Mouse (Mus musculus): Measurements from ENCODE around the gene Adrm1. TPM values are rescaled to one million over a fixed set of nuclear protein-coding genes. Genes with fewer than 3 reads are reported as not detected.

The Adrm1 gene
- polyA plus RNA-seq (2015; fragmentation: Nextera tagmentation; extraction: Ambion mirVana): 176 and 190 TPM in 2 replicates

DNA sequence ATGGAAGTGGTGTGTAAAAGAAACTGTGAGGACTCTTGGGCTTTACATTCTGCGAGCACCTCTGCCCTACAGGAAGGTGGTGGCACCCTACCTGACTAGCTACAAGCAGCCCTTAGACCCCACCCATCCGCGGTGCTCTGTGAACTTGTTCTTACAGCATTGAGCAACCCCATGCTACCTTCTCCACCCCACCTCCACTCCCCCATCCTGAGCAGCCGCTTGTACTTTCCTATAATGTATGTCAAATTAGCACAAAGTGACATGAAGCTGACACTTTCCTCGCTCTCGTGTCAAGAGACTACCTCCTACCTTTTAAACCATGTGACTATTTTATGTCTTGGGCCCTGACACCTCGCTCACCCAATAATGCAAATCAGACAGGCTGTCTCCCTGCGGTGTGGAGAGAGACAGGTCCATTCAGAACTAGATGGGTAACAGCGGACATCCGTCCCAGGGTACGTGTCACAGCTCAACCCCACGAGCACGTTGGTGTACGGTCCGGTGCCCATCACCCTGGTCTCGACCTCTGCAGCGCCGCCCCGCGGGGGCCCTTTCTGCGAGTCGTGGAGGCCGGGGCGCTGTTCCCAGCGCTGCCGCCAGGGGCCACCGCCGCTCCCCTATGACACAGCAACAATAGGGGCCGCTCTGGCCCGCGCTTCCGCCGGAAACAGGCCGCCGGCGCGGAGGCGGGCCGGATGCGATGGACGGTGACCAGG, at the start of gene Adrm1:
Gene Adrm1, plus strand, starts transcription at position 680 of the 716 bp plus-strand sequence.
- H3K36me3 ChIP-seq: peaks cover 26% of the 10 kb centered on the region
- no peaks in the 10 kb centered on the region for H3K27me3 ChIP-seq
- H3K9ac ChIP-seq: peak within 1 kb of the TSS; percentile 97
- peak within 1 kb of the TSS; percentile 92 for H3K27ac ChIP-seq (replicated peaks)
- peak within 1 kb of the TSS; percentile 85 for H3K4me2 ChIP-seq (replicated peaks)
- peak; percentile 99 for ATAC-seq (ENCODE audit: insufficient number of reproducible peaks, low FRiP score, low TSS enrichment, low read depth)
- peaks cover 25% of the 10 kb centered on the region for H3K4me1 ChIP-seq
- H3K4me3 ChIP-seq (replicated peaks): peak within 1 kb of the TSS; percentile 99
- WGBS: 4% methylated on average over 41 of the region's 41 CpGs
- H3K9me3 ChIP-seq (replicated peaks): no peaks in the 10 kb centered on the region

DNA sequence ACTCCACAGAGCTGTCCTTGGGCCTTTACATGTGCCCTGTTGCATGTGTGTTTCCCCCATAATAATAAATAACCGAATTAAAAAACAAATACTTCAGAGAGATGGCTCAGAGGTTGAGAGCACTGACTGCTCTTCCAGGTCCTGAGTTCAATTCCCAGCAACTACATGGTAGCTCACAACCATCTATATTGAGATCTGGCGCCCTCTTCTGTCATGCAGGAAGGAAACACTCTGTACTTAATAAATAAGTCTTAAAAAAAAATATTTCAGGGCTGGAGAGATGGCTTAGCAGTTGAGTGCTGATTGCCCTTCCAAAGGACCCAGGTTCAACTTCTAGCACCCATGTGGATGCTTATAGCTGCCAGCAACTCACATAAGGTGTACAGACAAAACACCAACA, 47.1 kb upstream of the Adrm1 start:
- Histone ChIP-seq H3K4me3 (replicated peaks) (no peak overlapping the region), H3K9me3 (replicated peaks) (no peaks in the 10 kb centered on the region), H3K27ac (replicated peaks) (no peak overlapping the region), H3K9ac (no peak overlapping the region), H3K4me1 (peaks cover 36% of the 10 kb centered on the region), H3K36me3 (0 out of 2 replicates have a peak, but pooled peaks cover 8% of the 10 kb centered on the region), H3K4me2 (replicated peaks) (no peak overlapping the region), H3K27me3 (no peaks in the 10 kb centered on the region)
- ATAC-seq (ENCODE audit: insufficient number of reproducible peaks, low FRiP score, low TSS enrichment, low read depth): no peak
- 81% methylated on average over 2 of the region's 2 CpGs for WGBS

DNA sequence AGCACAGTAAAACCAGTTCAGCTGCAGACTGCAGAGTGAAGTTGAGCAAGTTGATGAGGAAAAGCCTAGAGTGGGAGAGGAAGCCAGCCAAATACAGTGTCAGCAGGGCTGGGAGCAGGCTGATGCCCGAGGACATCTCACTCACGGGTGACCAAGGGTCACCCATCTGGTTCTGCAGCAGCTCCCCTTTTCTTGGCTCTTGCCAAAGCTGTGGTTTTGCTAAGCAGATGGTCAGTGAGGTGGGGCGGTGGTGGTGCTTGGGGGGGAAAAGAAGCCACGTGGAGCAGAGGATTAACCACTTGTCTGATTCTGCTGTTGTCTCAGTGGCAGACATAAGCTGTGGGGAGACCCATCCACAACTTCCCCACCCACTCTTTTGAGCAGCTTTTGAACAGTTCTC, 45.1 kb upstream of the Adrm1 start:
- no peak for ATAC-seq (ENCODE audit: insufficient number of reproducible peaks, low FRiP score, low TSS enrichment, low read depth)
- H3K9me3 ChIP-seq (replicated peaks): no peaks in the 10 kb centered on the region
- H3K4me1 ChIP-seq: peaks cover 24% of the 10 kb centered on the region
- peak overlapping the region; percentile 36 for H3K27ac ChIP-seq (replicated peaks)
- no peak overlapping the region for H3K4me3 ChIP-seq (replicated peaks)
- 8% methylated on average over 4 of the region's 4 CpGs for WGBS
- H3K36me3 ChIP-seq: 0 out of 2 replicates have a peak, but pooled peaks cover 5% of the 10 kb centered on the region
- no peak overlapping the region for H3K4me2 ChIP-seq (replicated peaks)
- no peak overlapping the region for H3K9ac ChIP-seq
- no peaks in the 10 kb centered on the region for H3K27me3 ChIP-seq

- no peak overlapping the region for H3K9ac ChIP-seq
- H3K4me3 ChIP-seq (replicated peaks): no peak overlapping the region
- H3K4me1 ChIP-seq: peaks cover 24% of the 10 kb centered on the region
- no peak for ATAC-seq (ENCODE audit: insufficient number of reproducible peaks, low FRiP score, low TSS enrichment, low read depth)
- H3K27ac ChIP-seq (replicated peaks): no peak overlapping the region
- WGBS: 57% methylated on average over 1 of the region's 1 CpGs
- no peaks in the 10 kb centered on the region for H3K27me3 ChIP-seq
- H3K9me3 ChIP-seq (replicated peaks): no peaks in the 10 kb centered on the region
- 0 out of 2 replicates have a peak, but pooled peaks cover 4% of the 10 kb centered on the region for H3K36me3 ChIP-seq
- no peak overlapping the region for H3K4me2 ChIP-seq (replicated peaks)
Measured at GRCm38 (mm10) chr2:180127675-180128074, 43.6 kb upstream of the Adrm1 start.

GRCm38 (mm10) chr2:180133231-180133630, 38.1 kb upstream of the Adrm1 start:
- H3K9me3 ChIP-seq (replicated peaks): no peaks in the 10 kb centered on the region
- H3K27me3 ChIP-seq: no peaks in the 10 kb centered on the region
- no peak overlapping the region for H3K9ac ChIP-seq
- WGBS: 89% methylated on average over 4 of the region's 4 CpGs
- H3K4me2 ChIP-seq (replicated peaks): no peak overlapping the region
- peaks cover 6% of the 10 kb centered on the region for H3K36me3 ChIP-seq
- ATAC-seq (ENCODE audit: insufficient number of reproducible peaks, low FRiP score, low TSS enrichment, low read depth): no peak
- H3K4me1 ChIP-seq: no peaks in the 10 kb centered on the region
- H3K4me3 ChIP-seq (replicated peaks): no peak overlapping the region
- H3K27ac ChIP-seq (replicated peaks): no peak overlapping the region

GRCm38 (mm10) chr2:180133911-180134310, 37.4 kb upstream of the Adrm1 start:
- Histone ChIP-seq H3K36me3 (peaks cover 12% of the 10 kb centered on the region), H3K27me3 (no peaks in the 10 kb centered on the region), H3K4me3 (replicated peaks) (no peak overlapping the region), H3K9me3 (replicated peaks) (no peaks in the 10 kb centered on the region), H3K9ac (no peak overlapping the region), H3K4me1 (no peaks in the 10 kb centered on the region), H3K27ac (replicated peaks) (no peak overlapping the region), H3K4me2 (replicated peaks) (no peak overlapping the region)
- 87% methylated on average over 3 of the region's 3 CpGs for WGBS
- ATAC-seq (ENCODE audit: insufficient number of reproducible peaks, low FRiP score, low TSS enrichment, low read depth): no peak

DNA sequence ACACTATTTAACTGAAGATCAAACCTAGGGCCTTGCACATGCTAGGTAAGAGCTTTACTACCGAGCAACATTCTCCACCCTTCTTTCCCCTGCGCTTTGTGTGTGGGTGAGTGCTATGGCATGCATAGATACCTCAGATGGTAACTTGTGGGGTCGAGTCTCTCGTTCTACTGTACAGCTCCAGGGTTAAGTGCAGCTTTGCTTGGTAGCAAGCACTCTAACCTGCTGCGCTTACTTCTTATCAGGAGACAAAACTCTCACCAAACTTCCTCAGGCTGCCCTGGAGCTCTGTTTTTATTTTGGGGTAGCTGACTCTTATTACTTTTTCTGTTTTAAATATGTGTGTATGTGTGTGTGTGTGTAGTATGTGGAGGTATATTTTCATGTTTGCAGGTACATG, 35.9 kb upstream of the Adrm1 start:
- WGBS: 75% methylated on average over 5 of the region's 5 CpGs
- no peak overlapping the region for H3K9ac ChIP-seq
- no peak for ATAC-seq (ENCODE audit: insufficient number of reproducible peaks, low FRiP score, low TSS enrichment, low read depth)
- H3K36me3 ChIP-seq: peaks cover 27% of the 10 kb centered on the region
- no peaks in the 10 kb centered on the region for H3K4me1 ChIP-seq
- H3K9me3 ChIP-seq (replicated peaks): no peaks in the 10 kb centered on the region
- no peak overlapping the region for H3K4me2 ChIP-seq (replicated peaks)
- no peak overlapping the region for H3K27ac ChIP-seq (replicated peaks)
- H3K4me3 ChIP-seq (replicated peaks): no peak overlapping the region
- H3K27me3 ChIP-seq: no peaks in the 10 kb centered on the region

GRCm38 (mm10) chr2:180146091-180146490, 25.2 kb upstream of the Adrm1 start:
- Histone ChIP-seq H3K9ac (no peak overlapping the region), H3K36me3 (peaks cover 80% of the 10 kb centered on the region), H3K27ac (replicated peaks) (no peak overlapping the region), H3K4me3 (replicated peaks) (no peak overlapping the region), H3K4me2 (replicated peaks) (no peak overlapping the region), H3K9me3 (replicated peaks) (no peaks in the 10 kb centered on the region), H3K4me1 (no peaks in the 10 kb centered on the region), H3K27me3 (no peaks in the 10 kb centered on the region)
- 84% methylated on average over 2 of the region's 2 CpGs for whole genome bisulfite sequencing
- ATAC-seq (ENCODE audit: insufficient number of reproducible peaks, low FRiP score, low TSS enrichment, low read depth): no peak

GRCm38 (mm10) chr2:180147379-180147778, 23.9 kb upstream of the Adrm1 start:
- H3K4me2 ChIP-seq (replicated peaks): no peak overlapping the region
- H3K9ac ChIP-seq: no peak overlapping the region
- no peak overlapping the region for H3K27ac ChIP-seq (replicated peaks)
- 74% methylated on average over 6 of the region's 6 CpGs for WGBS
- H3K4me1 ChIP-seq: no peaks in the 10 kb centered on the region
- H3K9me3 ChIP-seq (replicated peaks): no peaks in the 10 kb centered on the region
- peaks cover 85% of the 10 kb centered on the region for H3K36me3 ChIP-seq
- H3K4me3 ChIP-seq (replicated peaks): no peak overlapping the region
- H3K27me3 ChIP-seq: no peaks in the 10 kb centered on the region
- no peak for ATAC-seq (ENCODE audit: insufficient number of reproducible peaks, low FRiP score, low TSS enrichment, low read depth)

DNA sequence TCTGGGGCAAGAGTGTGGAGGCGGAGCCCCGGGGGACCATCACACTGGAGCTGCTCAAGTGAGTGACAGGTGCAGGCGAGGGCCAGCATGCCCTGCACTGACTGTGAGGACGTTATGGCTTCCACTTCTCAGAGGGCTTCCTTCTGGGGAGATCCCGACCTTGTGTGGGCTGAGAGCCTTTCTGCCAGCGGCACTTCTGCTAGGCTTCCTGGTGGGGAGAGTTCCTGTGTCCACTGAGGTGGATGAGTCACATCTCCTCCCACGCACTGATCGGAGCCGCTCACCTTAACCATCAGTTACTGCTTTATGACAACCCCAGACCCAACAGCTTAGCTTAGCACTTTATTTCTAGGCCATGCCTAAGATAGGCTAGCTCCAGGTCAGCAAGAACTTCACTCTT, 22.7 kb upstream of the Adrm1 start:
- Histone ChIP-seq H3K4me1 (no peaks in the 10 kb centered on the region), H3K4me3 (replicated peaks) (no peak overlapping the region), H3K9me3 (replicated peaks) (no peaks in the 10 kb centered on the region), H3K27me3 (no peaks in the 10 kb centered on the region), H3K36me3 (peaks cover 91% of the 10 kb centered on the region), H3K27ac (replicated peaks) (no peak overlapping the region), H3K4me2 (replicated peaks) (no peak overlapping the region), H3K9ac (no peak overlapping the region)
- WGBS: 75% methylated on average over 9 of the region's 9 CpGs
- ATAC-seq (ENCODE audit: insufficient number of reproducible peaks, low FRiP score, low TSS enrichment, low read depth): no peak

GRCm38 (mm10) chr2:180154796-180155195, 16.5 kb upstream of the Adrm1 start:
- Histone ChIP-seq H3K9me3 (replicated peaks) (no peaks in the 10 kb centered on the region), H3K9ac (no peak overlapping the region), H3K27me3 (no peaks in the 10 kb centered on the region), H3K36me3 (peaks cover 80% of the 10 kb centered on the region), H3K4me1 (no peaks in the 10 kb centered on the region), H3K27ac (replicated peaks) (no peak overlapping the region), H3K4me2 (replicated peaks) (no peak overlapping the region), H3K4me3 (replicated peaks) (no peak overlapping the region)
- WGBS: 64% methylated on average over 3 of the region's 3 CpGs
- ATAC-seq (ENCODE audit: insufficient number of reproducible peaks, low FRiP score, low TSS enrichment, low read depth): no peak

DNA sequence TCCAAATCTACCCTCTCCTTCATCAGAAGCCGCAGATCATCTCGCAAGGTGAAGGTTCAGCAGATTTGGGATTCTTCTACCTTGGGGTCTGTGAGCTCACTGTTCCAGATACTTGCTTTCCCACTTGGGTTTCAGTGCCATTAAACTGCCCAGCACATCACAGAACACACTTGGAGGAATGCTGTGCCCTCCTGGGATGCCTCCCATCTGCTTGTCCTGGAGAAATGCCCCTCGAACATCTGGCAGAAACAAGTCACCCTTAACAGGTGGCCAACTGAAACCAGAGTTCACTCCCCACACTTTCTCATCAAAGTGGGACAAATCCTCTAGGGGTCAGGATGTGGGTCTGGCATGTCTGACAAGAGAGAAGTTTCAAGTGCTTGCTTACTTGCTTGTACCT, 12.7 kb upstream of the Adrm1 start:
- no peak overlapping the region for H3K9ac ChIP-seq
- H3K9me3 ChIP-seq (replicated peaks): no peaks in the 10 kb centered on the region
- no peak overlapping the region for H3K27ac ChIP-seq (replicated peaks)
- H3K4me3 ChIP-seq (replicated peaks): no peak overlapping the region
- 87% methylated on average over 3 of the region's 3 CpGs for WGBS
- H3K4me2 ChIP-seq (replicated peaks): no peak overlapping the region
- H3K27me3 ChIP-seq: no peaks in the 10 kb centered on the region
- H3K36me3 ChIP-seq: peaks cover 82% of the 10 kb centered on the region
- no peak for ATAC-seq (ENCODE audit: insufficient number of reproducible peaks, low FRiP score, low TSS enrichment, low read depth)
- no peaks in the 10 kb centered on the region for H3K4me1 ChIP-seq
